Mouse (Mus musculus): ENCODE results near the gene Kars.

Gene Kars

DNA sequence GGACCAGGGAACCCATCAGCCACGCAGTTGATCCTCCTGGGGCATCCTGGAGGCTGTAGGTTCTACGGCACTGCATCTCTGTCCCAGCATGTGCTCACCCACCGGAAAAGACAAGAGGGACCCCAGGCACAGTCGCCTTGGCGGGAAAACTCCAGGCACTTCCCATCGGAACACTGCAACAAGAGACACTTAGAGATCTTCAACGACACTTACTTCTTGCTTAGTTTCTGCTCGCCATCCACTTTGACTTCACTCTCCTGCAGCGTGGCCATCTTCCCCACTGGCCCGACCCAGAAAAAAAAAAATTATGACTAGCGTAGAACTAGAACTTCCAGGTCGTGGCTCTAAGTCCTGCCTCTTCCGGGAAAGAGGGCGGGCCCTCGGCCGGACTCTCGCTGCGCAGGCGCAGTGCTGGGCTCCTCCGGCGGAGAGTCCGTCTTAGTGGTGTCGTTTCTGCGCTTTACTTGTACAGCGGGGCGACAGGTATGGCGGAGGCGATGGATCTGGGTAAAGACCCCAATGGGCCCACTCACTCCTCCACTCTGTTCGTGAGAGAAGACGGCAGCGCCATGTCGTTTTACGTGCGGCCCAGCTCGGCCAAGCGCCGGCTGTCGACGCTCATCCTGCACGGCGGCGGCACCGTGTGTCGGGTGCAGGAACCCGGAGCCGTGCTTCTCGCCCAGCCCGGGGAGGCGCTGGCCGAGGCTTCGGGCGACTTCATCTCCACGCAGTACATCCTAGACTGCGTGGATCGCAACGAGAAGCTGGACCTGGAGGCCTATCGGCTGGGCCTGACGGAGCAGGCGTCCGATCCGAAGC, at the start of gene Kars, which contains the start of gene Terf2ip:
Kars (minus strand) TSS at position 327 of the 819 bp plus-strand sequence.
Terf2ip (plus strand) TSS at position 402 of the 819 bp plus-strand sequence.
- DNase-seq (ENCODE audit: low spot score in 2 of 2), result peak; percentile 87 to 91

DNA sequence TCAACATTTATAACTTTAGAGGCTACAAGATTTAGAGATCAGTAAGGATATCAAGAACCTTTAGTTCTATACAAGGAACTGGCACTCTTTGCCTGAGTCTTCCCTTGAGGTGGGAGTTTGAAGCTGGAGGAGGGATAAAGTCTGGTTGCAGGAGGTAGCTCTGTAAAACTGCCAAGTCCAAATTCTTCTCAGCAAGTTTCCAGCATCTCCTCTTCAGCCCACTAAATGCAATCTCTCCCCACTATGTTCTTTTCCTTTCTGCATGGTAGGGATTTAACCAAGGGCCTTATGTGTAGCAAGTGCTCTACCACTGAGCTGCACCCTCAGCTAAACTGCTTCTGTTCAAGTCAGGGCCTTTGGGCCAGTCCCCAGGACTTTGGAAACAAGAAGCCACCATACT, 43.3 kb upstream of the Kars start:
- DNase-seq (ENCODE audit: low spot score in 2 of 2), result no peak

DNA sequence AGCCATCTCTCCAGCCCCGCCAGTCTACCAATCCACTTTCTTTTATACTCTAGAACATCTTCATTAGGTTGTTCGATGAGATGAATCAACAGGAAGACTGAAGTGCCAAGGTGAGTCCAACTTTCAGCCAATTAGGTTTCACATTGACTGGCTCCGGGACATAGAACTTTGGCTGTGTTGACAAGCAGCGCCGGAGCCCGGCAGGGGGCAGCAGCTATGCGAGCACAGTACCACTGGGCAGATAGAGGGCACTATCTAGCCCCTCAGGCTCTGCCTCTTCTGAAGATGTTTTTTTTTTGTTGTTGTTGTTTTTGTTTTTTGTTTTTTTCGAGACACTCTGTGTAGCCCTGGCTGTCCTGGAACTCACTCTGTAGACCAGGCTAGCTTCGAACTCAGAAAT, 40.4 kb upstream of the Kars start:
- DNase-seq (ENCODE audit: low spot score in 2 of 2), result no peak

DNA sequence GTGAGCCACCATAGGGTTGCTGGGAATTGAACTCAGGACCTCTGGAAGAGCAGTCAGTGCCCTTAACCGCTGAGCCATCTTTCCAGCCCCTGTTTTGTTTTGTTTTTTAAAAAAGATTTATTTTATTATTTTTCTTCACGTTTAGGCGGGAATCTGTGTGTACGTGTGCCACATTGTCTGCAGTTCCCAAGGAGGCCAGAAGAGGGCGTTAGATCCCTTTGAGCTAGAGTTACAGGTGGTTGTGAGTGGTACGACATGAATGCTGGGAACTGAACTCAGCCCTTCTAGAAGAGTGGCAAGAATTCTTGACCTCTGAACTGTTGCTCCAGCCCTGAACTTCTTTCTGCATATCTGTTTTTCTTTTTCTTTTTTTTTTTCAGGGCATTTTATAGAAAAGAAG, 38.9 kb upstream of the Kars start:
- DNase-seq (ENCODE audit: low spot score in 2 of 2), result no peak

DNA sequence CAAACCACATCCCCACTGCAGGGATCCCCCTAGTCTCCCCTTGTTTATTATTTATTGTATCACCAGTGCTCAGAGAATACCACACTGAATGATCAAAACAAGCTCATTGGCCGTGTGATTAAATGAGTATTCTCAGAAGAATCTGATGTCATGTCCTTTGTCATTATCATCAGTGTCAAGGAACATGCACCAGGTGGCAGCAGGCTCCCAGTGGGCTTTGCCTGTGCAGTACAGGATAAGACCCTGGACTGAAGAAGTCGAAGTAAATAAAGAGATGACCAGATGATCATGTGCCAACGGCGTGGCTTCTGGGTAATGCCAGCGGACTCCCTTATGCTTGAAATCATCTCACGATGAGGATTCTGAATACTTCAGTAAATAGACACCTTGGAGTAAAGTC, 37.2 kb upstream of the Kars start:
- no peak for DNase-seq (ENCODE audit: low spot score in 2 of 2)

DNA sequence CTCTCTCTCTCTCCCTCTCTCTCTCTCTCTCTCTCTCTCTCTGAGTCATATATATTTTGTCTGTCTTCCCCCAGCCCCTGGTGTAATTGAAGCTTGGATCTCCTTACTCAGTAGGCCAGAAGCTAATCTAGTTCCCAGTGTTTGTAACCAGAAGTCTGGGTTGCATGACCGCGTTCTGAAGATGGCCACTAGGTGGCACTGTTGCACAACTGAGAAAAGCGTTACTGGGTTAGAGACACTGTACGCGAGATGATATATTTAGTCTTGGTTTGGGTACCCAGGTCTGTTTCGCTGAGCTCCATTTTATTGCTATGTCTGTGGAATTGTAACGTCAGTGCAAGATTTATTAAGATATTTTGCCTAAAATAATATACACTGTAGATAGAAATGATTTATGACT, 34.8 kb upstream of the Kars start:
- DNase-seq (ENCODE audit: low spot score in 2 of 2), result peak; percentile 32 to 63

DNA sequence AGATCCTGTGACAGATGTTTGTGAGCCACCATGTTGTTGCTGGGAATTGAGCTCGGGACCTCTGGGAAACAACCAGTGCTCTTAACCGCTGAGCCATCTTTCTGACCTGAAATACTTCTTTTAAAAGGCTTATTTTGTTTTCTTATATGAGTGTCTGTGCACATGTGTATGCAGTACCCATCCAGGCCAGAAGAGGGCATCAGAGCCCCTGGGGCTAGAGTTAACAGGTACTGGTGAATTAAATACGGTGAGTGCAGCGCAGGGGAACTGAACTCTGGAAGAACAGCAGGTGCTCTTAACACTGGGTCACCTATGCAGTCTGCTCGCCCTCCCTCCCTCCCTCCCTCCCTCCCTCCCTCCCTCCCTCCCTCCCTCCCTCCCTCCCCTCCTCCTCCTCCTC, 34.1 kb upstream of the Kars start:
- peak in 1 of 2 experiments; percentile 7 for DNase-seq (ENCODE audit: low spot score in 2 of 2)

DNA sequence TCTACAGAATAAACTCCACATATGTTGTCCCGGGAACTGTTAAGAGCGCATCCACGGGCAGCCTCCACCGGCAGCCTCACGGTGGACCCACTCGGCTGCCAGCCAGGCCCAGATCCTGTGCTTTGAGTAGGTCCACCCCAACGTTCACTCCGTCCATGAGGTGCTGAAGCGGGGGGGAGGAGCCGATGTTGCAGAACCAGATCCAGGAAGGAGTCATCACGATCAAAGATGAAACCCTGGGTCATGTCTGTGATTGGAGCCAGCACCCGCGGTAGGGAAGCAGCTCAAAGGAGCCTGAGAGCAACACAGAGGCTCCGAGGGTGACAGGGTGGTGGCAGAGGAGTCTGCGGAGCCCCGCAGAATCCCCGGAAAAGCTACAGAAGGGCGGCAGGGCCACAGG, 26.4 kb upstream of the Kars start:
- no peak for DNase-seq (ENCODE audit: low spot score in 2 of 2)

DNA sequence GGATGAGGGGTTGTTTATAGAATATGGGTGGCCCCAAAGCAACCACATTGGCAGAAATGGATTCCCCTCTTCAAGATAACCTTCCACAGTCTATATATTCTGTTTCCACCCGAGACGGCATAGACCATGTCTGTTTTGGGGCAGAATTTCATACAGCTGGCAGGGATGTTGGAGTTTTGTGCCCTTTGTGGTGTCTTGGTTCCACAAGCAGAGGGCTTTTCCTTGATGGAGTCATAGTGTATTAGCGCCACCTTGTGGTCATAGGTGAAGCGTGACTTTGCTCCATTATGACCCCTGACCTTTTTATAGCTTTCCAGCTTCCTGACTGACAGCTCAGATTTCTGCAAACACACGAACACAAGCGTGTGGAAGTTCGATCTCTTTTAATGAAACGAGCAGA, 23.5 kb upstream of the Kars start:
- DNase-seq (ENCODE audit: low spot score in 2 of 2), result peak in 1 of 2 experiments; percentile 7

DNA sequence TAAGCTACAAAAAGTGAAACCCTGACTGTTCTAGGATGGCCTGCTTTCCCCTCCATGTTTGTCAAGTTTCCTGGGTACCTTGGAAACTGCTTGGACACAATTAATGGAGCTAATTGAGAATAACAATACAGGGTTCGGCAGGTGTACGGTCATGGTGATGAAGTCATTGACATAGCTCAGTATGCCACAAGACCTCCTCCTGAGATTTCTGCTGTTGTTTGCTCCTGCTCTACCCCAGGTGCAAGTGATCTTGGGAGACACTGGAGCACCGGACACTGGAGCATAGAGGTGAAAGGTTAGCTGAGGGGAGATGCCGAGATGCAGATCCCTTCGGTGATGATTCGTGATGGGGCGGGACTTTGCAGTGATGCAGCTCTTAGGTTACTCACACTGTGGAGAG, 21.9 kb upstream of the Kars start:
- no peak for DNase-seq (ENCODE audit: low spot score in 2 of 2)

DNA sequence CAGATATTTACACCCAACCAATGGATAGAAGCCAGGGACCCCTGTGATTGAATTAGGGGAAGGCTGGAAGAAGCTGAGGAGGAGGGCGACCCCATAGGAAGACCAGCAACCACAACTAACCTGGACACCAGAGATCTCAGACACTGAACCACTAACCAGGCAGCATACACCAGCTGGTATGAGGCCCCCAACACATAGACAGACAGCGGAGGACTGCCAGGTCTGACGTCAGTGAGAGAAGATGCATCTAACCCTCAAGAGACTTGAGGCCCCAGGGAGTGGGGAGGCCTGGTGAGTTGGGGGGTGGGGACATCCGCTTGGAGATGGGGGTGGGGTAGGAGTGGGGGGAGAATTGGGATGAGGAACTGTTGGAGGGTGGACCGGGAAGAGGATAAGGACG, 19.5 kb upstream of the Kars start:
- no peak for DNase-seq (ENCODE audit: low spot score in 2 of 2)

DNA sequence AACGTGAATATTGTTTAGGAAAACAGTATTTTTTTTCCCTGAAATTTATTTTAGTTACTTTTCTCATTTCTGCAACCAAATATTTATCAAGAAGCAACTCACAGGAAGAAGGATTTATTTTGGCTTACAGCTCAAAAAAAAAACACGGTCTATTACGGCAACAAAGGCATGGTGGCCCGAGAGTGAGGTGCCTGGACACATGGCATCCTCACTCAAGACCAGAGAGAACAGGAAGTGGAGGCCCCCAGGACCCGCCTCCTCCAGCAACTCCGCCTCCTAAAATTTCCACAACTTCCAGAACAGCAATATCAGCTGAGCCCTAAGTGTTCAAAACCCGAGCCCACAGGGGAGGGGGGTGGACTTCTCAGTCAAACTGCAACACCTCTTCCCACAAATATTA, 18.3 kb upstream of the Kars start:
- no peak for DNase-seq (ENCODE audit: low spot score in 2 of 2)

DNA sequence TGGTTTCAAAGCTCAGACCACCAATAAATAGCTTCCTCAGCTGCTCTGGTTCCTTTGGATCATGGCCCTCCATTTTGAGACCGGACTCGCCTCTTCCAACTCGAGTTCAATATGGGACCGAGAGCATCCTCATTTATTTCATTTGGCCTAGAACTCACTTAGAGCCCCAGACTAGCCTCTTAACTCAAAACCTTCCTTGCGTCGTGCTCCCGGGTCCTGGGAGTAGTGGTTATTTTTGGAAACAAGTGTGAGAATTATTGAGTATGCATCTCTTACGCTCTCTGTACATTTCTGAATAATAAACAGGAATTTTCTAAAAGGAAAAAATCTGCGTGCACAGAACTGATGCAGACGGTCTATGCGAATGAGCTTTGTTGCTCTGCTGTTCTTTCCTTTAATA, 3.8 kb upstream of the Kars start, which contains the start of gene Gm6793:
Gm6793 (minus strand) TSS at position 101 of the 400 bp plus-strand sequence.
- no peak for DNase-seq (ENCODE audit: low spot score in 2 of 2)

DNA sequence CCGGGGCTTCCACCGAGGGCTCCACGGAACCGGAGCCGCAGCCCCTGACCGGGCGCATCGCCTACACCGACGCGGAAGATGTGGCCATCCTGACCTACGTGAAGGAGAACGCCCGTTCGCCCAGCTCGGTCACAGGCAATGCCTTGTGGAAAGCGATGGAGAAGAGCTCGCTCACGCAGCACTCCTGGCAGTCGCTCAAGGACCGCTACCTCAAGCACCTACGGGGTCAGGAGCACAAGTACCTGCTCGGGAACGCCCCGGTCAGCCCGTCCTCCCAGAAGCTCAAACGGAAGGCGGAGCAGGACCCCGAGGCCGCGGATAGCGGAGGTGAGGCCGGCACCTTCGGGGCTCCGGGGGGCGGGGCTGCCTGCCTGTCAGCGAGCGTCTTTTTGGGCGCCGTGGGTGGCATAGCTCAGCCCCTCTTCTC, 706 bp upstream of the Kars start:
- peak; percentile 30 to 56 for DNase-seq (ENCODE audit: low spot score in 2 of 2)

DNA sequence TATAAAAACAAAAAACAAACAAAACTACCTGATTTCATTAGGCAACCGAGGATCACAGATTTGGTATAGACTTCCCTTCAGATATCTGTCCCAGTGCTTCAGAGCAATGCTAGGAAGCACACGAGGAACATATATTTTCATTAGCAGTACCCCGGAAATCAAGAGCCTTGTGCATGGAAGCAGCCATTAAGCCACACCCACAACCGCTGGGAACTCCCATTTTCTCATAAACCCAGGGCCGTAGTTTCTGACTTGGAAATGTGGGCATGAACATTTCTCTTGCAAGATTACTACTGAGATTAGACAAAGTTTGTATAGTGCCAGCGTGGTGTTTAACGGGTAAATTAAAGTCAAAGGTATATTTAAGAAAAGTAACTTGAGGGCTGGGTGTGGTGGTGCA, 1.6 kb downstream of the Kars start:
- DNase-seq (ENCODE audit: low spot score in 2 of 2), result no peak

DNA sequence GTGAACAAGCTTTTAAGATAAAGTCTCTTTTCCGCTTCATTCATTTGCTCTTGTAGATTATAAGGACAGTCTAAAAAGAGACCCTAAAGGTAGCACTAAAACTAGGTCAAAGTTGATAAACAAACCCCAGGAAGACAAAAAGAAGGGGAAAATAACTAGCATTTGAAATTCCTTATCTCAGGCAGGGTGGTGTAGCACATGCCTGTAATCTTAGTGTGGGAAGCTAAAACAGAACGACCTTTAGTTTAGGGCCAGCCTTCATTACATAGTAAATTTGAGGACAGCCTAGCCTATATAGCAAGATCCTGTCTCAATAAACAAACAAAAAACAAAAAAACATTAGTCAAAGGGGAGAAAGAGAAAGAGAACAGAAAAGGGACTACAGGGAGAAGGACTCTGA, 3.5 kb downstream of the Kars start:
- no peak for DNase-seq (ENCODE audit: low spot score in 2 of 2)

DNA sequence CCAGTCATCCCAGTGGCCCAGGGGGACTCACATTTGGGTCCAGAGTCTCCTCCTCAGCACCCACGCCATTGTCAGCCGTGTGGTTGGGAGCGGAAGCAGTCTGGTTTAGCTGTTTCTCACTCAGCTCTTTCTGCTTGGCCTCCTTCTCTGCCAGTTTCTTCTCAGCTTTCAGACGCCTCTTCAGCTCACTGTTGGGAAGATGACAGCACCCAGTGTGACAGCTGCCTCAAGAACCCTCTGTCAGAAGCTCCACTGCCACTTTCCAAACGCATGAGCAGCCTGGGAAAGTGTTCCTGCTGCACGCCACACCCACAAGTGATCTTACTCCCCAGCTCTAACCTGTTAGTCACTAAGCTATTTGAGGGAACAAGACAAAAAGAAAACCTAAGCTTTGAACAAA, 5.5 kb downstream of the Kars start:
- DNase-seq (ENCODE audit: low spot score in 2 of 2), result no peak

DNA sequence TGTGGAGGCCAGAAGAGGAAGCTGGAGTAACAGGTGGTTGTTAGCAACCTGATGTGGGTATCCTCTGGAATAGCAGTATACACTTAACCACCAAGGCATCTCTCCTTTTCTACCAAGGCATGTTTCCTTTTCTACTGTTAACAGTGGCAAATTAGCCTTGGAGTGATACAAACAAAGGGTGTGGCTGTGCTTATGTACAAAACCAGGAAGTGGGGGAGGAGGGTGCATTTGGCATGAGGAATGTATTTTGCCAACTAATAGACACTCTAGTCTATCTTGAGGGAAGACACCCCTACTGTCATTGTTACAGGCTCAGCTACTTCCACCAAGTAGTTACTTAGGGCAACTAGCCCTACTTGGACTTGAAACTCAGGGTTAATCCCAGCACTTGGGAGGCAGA, 6.4 kb downstream of the Kars start:
- DNase-seq (ENCODE audit: low spot score in 2 of 2), result no peak

DNA sequence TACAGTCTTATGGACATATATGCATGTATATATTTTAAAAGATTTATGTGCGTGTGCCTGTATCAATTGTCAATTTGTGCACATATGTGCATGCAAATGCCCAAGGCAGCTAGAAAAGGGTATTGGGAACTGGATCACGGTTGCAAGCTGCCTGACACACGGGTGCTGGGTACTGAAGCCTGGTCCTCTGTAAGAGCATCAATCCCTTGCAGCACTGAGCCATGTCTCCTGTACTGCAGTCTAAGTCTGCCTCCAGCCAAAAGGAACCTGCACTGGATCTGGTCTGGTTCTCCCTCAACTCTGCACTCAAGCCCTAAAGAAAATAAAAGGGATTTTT, 18.5 kb downstream of the Kars start:
- no peak for DNase-seq (ENCODE audit: low spot score in 2 of 2)

DNA sequence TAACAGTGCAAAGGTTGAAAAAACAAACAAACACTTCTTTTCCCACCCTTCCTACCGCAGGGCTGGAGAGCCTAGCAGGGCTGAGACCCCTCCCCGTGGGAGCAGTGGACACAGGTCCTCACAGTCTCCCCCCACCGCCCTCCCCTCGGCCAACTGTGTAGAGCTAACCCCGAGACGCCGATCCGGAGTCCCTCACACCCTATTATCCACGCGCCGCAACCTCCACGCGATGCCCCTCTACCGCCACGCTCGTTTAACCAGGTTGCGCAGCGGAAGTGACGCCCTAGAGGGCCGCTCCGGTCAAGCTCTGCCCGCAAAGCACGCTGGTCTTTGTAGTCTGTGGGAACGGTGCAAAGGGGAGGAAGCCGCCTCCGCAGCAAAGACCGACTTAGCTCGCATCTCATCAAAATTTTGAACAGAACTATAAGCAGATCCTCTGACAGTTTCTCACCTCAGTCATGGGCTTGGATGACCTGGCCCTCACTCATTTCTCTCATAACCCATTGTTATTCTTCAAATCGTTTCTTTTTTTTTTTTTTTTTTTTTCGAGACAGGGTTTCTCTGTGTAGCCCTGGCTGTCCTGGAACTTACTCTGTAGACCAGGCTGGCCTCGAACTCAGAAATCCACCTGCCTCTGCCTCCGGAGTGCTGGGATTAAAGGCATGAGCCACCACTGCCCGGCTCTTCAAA, 19.0 kb downstream of the Kars start, which contains the start of gene Adat1:
Adat1 (minus strand) TSS at position 290 of the 690 bp plus-strand sequence.
- peak; percentile 59 to 82 for DNase-seq (ENCODE audit: low spot score in 2 of 2)

DNA sequence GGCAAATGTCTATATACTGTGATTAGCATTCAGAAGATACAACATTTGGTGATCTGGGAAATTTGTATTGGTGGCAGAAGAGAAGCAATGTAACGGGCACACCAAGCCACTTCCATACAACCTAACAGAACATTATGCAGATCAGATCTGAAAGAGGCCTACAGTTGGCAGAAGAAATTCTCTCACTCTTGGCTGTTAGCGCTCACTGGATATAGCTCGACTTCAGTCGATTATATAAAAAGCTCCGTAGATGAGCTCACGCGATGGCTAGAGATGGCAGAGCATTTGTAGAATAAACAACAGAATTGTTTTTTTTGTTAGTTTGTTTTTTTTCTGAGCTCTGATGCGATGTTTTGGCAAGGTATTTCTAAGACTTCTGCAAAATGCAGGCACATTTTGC, 19.8 kb downstream of the Kars start:
- no peak for DNase-seq (ENCODE audit: low spot score in 2 of 2)

DNA sequence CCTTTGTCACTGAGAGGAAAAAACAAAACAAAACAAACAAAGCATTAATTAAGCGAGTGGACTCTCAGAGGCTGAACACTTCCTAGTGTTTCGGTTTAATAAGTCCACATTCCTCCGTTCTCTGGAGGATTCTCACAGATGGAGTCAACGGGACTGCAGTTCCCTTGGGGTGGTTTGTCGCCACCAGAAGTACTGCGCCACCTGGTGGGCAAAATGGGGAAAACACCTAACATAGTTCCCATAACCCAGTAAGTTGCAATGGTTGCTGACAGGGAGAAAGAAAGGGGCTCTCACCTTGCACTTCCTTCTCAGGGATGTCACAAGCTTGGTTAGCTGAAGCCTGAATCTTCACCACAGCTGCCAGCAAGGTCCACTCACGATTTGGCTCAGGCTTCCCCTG, 21.2 kb downstream of the Kars start:
- DNase-seq (ENCODE audit: low spot score in 2 of 2), result peak; percentile 55 to 77

DNA sequence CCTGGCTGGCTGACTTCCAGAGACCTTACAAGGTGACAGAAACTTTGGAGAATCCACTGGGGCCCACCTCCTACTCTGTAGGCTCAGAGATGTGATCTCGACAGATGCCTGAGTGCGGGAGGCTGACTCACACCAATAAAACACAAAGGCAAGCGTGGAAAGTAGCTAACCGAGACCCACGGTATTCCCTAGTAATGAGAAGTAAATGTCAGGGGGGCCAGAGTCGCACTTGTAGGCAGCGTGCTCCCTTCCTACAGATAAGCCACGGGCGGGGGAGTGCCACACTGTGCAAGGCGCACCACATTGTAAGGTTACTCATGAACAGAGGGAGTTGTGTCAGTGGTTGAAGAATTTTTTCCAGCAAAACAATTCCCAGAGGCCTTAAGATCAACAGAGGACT, 26.6 kb downstream of the Kars start:
- no peak for DNase-seq (ENCODE audit: low spot score in 2 of 2)

Measured in spleen, postnatal 14 days (tissue).